Mouse (Mus musculus): ENCODE measurements around the gene Actn3.

The Actn3 gene

GRCm38 (mm10) chr19:4863048-4863447 lies 14.7 kb downstream of the Actn3 start:
- 74% methylated on average over 6 of the region's 6 CpGs for WGBS

- WGBS = 51% methylated on average over 6 of the region's 6 CpGs
Observed at GRCm38 (mm10) chr19:4859081-4859480, 18.6 kb downstream of the Actn3 start.

- WGBS = 62% methylated on average over 4 of the region's 4 CpGs
Observed at GRCm38 (mm10) chr19:4855951-4856350, 21.8 kb downstream of the Actn3 start.

DNA sequence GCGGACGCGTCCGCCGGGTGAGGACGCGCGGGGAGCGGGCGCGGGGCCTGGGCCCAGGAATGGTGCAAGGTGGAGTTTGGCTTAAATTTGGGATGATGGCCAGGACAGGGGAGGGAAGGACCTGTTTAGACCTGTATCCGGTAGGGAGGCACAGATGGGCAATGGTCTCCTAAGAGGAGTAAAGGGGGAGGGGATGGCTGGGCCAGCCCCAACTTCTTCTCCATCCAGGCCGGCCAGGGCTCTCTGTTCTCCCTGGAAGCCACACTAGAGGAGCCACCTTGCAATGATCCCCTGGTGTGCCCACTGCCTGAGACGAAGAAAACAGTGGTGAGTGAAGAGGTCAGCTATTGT lies 22.3 kb downstream of the Actn3 start:
- WGBS = 2% methylated on average over 14 of the region's 14 CpGs

- 3% methylated on average over 45 of the region's 45 CpGs for WGBS
Observed at GRCm38 (mm10) chr19:4854552-4855469, 22.9 kb downstream of the Actn3 start, which contains the start of gene Ctsf. Gene Ctsf, plus strand, starts transcription at chr19:4855130.

DNA sequence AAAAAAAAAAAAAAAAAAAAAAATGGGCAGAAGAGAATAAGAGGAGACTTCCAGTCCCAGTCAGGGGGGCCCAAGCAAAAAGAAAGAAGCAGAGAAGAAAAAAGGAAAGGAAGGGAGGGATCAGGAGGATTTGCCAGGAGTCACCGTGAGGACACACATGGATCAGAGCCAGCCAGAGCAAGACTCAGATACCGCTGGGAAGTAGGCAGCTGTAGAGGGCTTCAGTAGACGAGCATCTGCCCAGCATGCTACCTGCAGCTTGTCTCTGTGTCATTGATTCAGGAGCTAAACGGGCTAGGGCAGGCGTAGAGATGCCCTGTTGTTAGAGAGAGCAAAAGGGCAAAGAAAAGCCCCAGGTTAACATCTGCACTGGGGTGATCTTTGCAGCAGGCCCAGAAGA lies 27.4 kb downstream of the Actn3 start:
- 50% methylated on average over 5 of the region's 5 CpGs for WGBS

GRCm38 (mm10) chr19:4849800-4850199 lies 27.9 kb downstream of the Actn3 start:
- 63% methylated on average over 4 of the region's 4 CpGs for WGBS

DNA sequence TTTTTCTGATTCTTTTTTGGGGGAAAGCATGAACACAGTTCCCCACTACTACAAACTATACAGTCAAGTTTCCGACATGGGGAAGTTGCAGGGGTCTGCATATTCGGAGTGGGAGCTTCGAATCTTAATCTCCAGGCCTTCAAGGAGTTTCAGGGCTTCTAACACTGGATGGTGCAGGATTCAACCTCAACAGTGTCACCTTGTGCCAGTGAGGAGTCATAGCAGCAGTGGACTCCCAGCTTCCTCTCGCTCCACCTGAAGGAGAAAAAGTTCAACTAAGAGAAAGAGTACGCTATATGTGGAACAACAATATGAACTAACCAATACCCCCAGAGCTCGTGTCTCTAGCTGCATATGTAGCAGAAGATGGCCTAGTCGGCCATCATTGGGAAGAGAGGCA lies 30.2 kb downstream of the Actn3 start:
- 39% methylated on average over 7 of the region's 7 CpGs for WGBS

GRCm38 (mm10) chr19:4845846-4846245 lies 31.9 kb downstream of the Actn3 start:
- WGBS = 74% methylated on average over 2 of the region's 2 CpGs

- WGBS = 68% methylated on average over 2 of the region's 2 CpGs
Observed at GRCm38 (mm10) chr19:4842611-4843010, 35.1 kb downstream of the Actn3 start.

GRCm38 (mm10) chr19:4840848-4841247 lies 36.9 kb downstream of the Actn3 start:
- 83% methylated on average over 9 of the region's 9 CpGs for WGBS

DNA sequence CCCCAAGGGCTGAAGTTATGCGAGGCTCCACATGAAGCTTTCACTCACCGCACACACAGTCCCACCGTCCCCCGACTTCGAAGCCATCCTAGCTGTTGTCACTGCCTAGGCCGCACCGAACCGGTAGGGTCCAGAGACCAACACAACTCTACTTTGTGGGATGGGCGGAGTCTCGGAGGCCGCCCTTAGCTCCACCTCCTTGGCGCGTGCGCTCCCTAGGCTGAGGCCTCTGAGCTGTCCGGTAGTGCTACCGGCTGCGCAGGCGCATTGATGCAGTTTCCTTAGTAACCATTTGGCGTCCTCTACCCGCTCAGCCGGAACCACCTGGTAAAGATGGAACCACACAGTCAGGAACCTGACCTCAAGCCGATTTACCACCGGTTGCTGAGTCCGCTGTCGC lies 38.6 kb downstream of the Actn3 start, which contains the start of the genes Ccs and Ccdc87:
TSS of gene Ccs (minus strand) at position 184 of the 400 bp plus-strand sequence.
TSS of gene Ccdc87 (plus strand) at position 218 of the 400 bp plus-strand sequence.
- 2% methylated on average over 25 of the region's 25 CpGs for WGBS

DNA sequence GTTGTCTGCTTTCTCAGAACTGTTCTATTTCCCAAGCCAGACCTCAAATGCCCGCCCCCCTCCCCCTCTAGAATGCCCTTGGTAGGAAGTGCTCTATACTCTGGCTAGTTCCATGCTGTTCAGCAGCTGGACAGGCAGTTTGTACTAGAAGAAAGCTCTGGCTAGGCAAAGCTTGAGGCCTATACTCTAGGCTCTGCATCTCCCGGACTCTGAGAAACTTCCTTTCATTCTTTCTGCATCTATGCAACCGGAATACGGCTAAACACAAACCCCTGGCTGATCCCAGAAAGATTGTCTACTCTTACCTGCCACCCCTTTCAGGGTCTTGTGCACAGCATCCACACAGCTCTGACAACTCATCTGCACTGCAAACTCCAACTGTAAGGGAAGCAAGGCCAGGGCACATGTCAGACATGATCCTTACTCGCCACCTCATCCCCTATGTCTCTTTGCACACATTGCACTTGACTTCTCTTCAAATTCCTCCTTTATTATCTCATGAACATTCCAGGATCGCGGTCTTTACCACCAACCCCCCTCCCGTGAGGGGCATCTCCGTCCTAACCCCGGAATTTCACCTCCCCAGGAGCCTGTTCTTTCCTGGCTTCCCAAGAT lies 39.1 kb downstream of the Actn3 start:
- 15% methylated on average over 10 of the region's 10 CpGs for WGBS

- 89% methylated on average over 6 of the region's 6 CpGs for WGBS
Observed at GRCm38 (mm10) chr19:4837049-4837448, 40.7 kb downstream of the Actn3 start.

DNA sequence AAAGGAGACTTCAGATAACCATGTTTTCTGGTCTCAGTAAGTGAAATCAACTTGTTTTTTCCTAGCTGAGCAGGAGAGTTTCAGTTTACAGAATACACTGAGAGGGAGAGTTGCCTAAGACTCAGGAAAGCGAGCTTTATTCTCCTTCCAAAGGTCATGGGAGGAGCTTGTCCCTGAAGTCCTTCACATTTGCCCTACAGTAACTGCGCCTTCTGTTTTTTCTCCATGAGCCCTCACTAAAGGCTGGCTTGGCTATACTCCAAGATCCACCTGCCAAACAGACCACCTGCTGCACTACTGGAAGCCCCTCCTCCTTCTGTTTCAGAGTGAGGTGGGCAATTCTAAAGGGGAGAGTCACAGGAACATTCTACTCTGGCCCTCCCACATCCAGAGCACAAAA lies 41.6 kb downstream of the Actn3 start:
- 81% methylated on average over 2 of the region's 2 CpGs for WGBS

DNA sequence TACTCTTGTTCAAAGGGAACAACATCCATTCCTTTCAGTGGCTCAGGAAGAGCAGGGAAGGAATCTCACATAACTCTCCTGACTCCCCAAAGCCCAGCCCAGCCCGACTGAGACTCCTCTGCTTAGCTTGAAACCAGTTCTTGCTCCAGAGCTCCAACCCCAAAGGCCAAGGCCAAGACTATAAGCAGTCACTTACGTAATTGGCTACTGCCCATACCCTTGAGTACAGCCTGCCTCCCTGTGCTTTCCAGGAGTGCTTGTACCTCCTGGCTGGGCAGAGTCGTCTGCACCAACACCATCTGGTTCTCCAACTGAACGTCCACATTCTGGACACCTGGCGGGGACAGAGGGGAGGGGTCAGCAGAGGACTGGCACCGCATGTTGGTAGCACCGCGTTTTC lies 43.7 kb downstream of the Actn3 start:
- 87% methylated on average over 8 of the region's 8 CpGs for WGBS

GRCm38 (mm10) chr19:4829156-4829555 lies 48.6 kb downstream of the Actn3 start:
- 56% methylated on average over 7 of the region's 7 CpGs for WGBS

DNA sequence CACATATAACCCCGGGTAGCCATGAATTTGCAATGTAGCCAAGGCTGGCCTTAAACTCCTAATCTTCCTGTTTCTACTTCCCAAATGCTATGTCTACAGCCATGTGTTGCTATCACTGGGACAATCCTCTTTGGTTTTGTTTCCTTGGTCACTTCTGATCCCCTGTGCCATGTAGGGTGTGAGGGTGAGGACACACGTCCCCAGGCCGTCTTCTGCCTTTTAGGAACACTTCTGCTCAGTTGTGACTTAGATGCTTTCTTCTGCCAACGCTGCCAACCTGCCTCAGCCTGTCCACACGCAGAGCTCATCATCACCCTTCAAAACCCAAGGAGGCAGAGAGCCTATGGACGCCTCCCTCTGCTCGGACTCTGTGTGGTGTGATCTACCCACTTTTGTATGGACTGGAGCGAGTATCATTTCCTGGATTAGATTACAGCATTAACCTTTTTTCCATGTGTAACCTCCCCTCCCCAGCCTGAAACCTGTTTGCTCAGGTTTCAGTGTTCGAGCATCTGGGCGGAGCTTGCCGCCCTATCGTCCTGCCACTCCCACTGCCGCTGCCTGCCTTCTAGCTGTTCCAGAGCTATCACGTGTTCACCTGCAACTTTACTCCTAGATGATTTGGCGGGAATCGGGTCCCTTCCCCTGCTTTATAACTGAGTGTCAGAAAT lies 49.1 kb downstream of the Actn3 start:
- 72% methylated on average over 16 of the region's 16 CpGs for WGBS

GRCm38 (mm10) chr19:4820678-4821303 lies 56.9 kb downstream of the Actn3 start:
- 57% methylated on average over 5 of the region's 5 CpGs for WGBS

DNA sequence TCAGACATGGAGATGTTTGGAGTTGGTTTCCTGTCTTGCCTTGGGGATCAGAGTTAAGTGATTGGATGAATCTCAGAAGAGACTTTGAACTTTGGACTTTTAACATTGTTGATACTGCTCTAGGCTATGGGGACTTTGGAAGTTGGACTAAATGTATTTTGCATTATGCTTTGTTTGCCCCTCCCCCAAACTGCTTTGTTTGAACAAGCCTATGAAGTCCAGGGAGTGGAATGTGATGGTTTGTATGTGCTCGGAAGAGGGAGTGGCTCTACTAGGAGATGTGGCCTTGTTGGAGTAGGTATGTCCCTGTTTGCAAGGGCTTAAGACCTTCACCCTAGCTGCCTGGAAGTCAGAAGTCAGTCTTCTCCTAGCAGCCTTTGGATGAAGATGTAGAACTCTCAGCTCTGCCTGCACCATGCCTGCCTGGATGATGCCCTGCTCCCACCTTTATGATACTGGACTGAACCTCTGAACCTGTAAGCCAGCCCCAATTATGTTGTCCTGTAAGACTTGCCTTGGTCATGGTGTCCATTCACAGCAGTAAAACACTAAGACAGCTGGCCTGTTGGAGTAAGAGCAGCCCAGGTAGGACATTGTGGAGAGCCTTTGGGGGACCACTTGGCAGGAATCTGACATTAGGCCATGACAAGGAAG lies 60.4 kb downstream of the Actn3 start:
- WGBS = 72% methylated on average over 1 of the region's 1 CpGs

DNA sequence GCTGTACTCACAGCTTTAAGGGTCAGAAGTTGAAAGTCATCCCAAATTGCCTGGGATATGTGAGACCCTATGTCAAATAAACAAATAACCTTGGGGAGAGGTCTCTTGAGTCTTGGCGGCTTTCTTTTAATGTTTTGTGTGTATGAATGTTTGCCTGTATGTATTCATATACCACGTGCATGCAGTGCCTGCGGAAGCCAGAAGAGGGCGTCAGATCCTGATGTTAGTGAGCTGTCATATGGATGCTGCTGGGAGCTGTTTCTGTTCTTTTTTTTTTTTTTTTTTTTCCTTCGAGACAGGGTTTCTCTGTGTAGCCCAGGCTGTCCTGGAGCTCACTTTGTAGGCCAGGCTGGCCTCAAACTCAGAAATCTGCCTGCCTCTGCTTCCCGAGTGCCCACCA lies 64.7 kb downstream of the Actn3 start:
- 83% methylated on average over 6 of the region's 6 CpGs for WGBS
